Mouse (Mus musculus) adrenal gland, postnatal 4 days (tissue): ENCODE results near the gene Apom. TPM values are rescaled to one million over a fixed set of nuclear protein-coding genes. Genes with fewer than 3 reads are reported as not detected.

Experiments used
- DNase-seq, 2 experiments: peaks; one replicate each; pipeline ENCODE4 v3.0.0; 2021 to 2022; ENCODE audit warnings: low spot score in 2 of 2, mixed read lengths in 2 of 2
- total RNA-seq, 2 experiments: library from RNA; stranded (reverse); gene quantifications; 2 replicates each; pipeline ENCODE4 v1.2.3; 2021

Apom gene
- total RNA-seq, 2 experiments from 2014 or later, result 6.9 to 54.4 TPM

- no peak for DNase-seq
Measured at GRCm38 (mm10) chr17:35101161-35101560, 30.7 kb downstream of the Apom start.

- DNase-seq, result no peak
Measured at GRCm38 (mm10) chr17:35100196-35100765, 31.6 kb downstream of the Apom start.

GRCm38 (mm10) chr17:35097164-35097655, 34.6 kb downstream of the Apom start:
- no peak for DNase-seq

- DNase-seq, result no peak
Measured at GRCm38 (mm10) chr17:35096597-35096996, 35.3 kb downstream of the Apom start.

- DNase-seq, result no peak
Measured at GRCm38 (mm10) chr17:35094475-35095365, 37.1 kb downstream of the Apom start.

- no peak for DNase-seq
Measured at GRCm38 (mm10) chr17:35092403-35093198, 39.2 kb downstream of the Apom start.

GRCm38 (mm10) chr17:35090166-35090932, 41.5 kb downstream of the Apom start:
- DNase-seq, result no peak

- peak; percentile 84 to 87 for DNase-seq
Measured at GRCm38 (mm10) chr17:35088825-35089644, 42.8 kb downstream of the Apom start, which contains the start of gene Abhd16a. Gene Abhd16a, plus strand, starts transcription at chr17:35089263.

- no peak for DNase-seq
Measured at GRCm38 (mm10) chr17:35088151-35088550, 43.7 kb downstream of the Apom start.

- no peak for DNase-seq
Measured at GRCm38 (mm10) chr17:35085208-35085865, 46.5 kb downstream of the Apom start, which contains the start of gene Ly6g6f. Gene Ly6g6f, minus strand, starts transcription at chr17:35085610.

GRCm38 (mm10) chr17:35083929-35084497, 47.8 kb downstream of the Apom start:
- no peak for DNase-seq

GRCm38 (mm10) chr17:35082841-35083576, 48.8 kb downstream of the Apom start:
- DNase-seq, result no peak

- no peak for DNase-seq
Measured at GRCm38 (mm10) chr17:35080710-35081109, 51.1 kb downstream of the Apom start.

GRCm38 (mm10) chr17:35080248-35080647, 51.6 kb downstream of the Apom start:
- DNase-seq, result no peak

GRCm38 (mm10) chr17:35079778-35080177, 52.1 kb downstream of the Apom start:
- no peak for DNase-seq
